Mouse (Mus musculus): Measurements from ENCODE around the gene Kcnn3.

GRCm38 (mm10) chr3:89570362-89570761, 50.4 kb downstream of the Kcnn3 start:
- TF ChIP-seq CTCF (IDR thresholded peaks at IDR 0.05; ENCODE audit: borderline replicate concordance, insufficient read depth, low read depth, low read length) (no peak), POLR2A (IDR thresholded peaks at IDR 0.05; ENCODE audit: borderline replicate concordance, insufficient read depth, low read length) (no peak)

Measured in cerebellum, adult 2 months (tissue).